Mouse (Mus musculus) cerebellum, adult 2 months (tissue): ENCODE data around the gene Prtg. TPM values are rescaled to one million over a fixed set of nuclear protein-coding genes. Genes with fewer than 3 reads are reported as not detected.

Experiments
- DNase-seq, 2 experiments: peaks; one replicate each; pipeline ENCODE4 v3.0.0; 2021
- H3K27ac ChIP-seq: fragments of 200-500 bp; 2 replicates; pipeline ENCODE4 v1.5.1; 2012; ENCODE audit warnings: low read length, control low read depth, inconsistent platforms; ENCODE audit not compliant: insufficient read depth
- H3K27me3 ChIP-seq: fragments of 200-500 bp; 2 replicates; pipeline ENCODE4 v1.6.1; 2012; ENCODE audit warnings: inconsistent platforms, mild to moderate bottlenecking, low read length, moderate library complexity; ENCODE audit not compliant: control insufficient read depth, insufficient read depth
- H3K4me1 ChIP-seq: fragments of 200-500 bp; 2 replicates; pipeline ENCODE4 v1.6.1; 2011; ENCODE audit warnings: low read length; ENCODE audit not compliant: control insufficient read depth, insufficient read depth
- H3K4me3 ChIP-seq: fragments of 200-500 bp; replicated peaks from 2 replicates; pipeline ENCODE3; 2011; ENCODE audit warnings: mild to moderate bottlenecking, low read depth, low read length, control low read depth; ENCODE audit not compliant: insufficient read depth
- CTCF ChIP-seq: fragments of 200-500 bp; IDR thresholded peaks from 2 replicates; pipeline ENCODE4 v1.5.1; 2011; ENCODE audit warnings: low read depth, mild to moderate bottlenecking, control low read depth, low read length, moderate library complexity, borderline replicate concordance; ENCODE audit not compliant: insufficient read depth
- POLR2A ChIP-seq: fragments of 200-500 bp; IDR thresholded peaks from 2 replicates; pipeline ENCODE4 v1.6.1; 2011; ENCODE audit warnings: low read length, control low read depth, borderline replicate concordance; ENCODE audit not compliant: insufficient read depth
- WGBS: fragments of 180-500 bp; shearing (Covaris S2); methylation state at CpG from one replicate; pipeline ENCODE4 v1.1.7; 2018; 5-methylcytosine and 5-hydroxymethylcytosine counted together
- polyA plus RNA-seq: library from polyadenylated mRNA; depleted of rRNA; stranded (reverse); fragments of >200 nt; gene quantifications from 2 replicates; pipeline ENCODE4 v1.2.3, GENCODE M21; 2012

The Prtg gene
- polyA plus RNA-seq, 1 experiment: 0.57 TPM

DNA sequence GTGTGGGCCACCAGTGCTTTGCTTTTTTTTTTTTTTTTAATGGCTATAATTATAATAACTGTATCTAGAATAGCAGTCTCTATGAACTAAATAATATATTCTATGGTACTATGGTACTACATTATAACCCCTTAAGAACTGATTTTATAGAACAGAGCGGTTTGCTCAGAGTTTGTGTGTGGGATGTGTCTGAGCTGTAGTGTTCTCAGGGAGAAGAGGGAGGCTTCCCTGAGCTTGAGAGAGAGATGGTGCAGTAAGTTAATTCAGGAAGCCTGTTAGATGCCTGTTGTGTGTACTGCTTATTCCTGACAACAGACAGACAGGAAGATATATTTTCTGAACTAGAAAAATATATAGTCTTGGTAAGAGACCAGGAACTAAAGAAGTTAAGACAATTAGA, 28.3 kb downstream of the Prtg start:
- 95% methylated on average over 1 of the region's 1 CpGs for WGBS
- Histone ChIP-seq H3K4me3 (no peak overlapping the region), H3K27me3 (no peaks in the 10 kb centered on the region), H3K27ac (no peak overlapping the region), H3K4me1 (no peaks in the 10 kb centered on the region)
- no peak for DNase-seq
- no peak for TF ChIP-seq POLR2A
- no peak for TF ChIP-seq CTCF

DNA sequence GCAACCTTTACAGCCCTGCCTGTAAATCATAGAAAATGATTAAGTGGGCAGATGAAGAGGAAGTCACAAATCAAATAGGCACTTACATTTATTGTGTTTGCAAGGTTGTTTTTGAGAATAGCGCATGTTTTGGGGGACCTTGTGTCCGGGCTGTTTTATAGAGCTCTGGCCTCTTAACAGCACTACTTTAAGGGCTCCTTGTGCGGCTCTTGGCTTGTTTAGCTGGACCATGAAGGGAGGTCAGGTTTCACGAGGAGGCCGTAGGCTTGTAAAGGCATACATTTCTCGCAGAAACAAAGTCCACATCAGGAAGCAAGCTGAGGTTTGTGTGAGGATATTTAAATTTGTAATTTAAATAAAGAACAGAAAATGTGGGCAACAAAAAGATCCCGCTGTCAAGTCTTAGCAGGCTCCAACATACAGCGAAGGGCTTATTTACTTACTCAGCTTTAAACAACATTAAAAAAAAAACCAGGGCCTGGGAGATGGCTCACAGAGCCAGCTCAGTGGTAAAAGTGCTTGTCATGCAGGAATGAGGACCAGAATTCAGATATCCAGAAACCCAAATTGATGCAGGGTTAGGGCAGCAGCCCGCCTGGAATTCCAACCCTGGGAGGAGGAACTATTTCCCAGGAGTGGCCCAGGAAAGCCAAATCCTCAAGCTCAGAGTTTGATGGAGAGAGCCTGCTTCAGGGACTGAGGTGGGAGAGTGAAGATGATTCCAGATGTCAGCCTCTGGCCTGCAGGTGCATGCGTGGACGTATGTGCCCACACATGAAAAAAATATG, 30.2 kb downstream of the Prtg start:
- TF ChIP-seq CTCF (no peak), POLR2A (no peak)
- Histone ChIP-seq H3K27me3 (no peaks in the 10 kb centered on the region), H3K27ac (no peak overlapping the region), H3K4me3 (no peak overlapping the region), H3K4me1 (no peaks in the 10 kb centered on the region)
- WGBS: 86% methylated on average over 11 of the region's 11 CpGs
- DNase-seq: no peak

DNA sequence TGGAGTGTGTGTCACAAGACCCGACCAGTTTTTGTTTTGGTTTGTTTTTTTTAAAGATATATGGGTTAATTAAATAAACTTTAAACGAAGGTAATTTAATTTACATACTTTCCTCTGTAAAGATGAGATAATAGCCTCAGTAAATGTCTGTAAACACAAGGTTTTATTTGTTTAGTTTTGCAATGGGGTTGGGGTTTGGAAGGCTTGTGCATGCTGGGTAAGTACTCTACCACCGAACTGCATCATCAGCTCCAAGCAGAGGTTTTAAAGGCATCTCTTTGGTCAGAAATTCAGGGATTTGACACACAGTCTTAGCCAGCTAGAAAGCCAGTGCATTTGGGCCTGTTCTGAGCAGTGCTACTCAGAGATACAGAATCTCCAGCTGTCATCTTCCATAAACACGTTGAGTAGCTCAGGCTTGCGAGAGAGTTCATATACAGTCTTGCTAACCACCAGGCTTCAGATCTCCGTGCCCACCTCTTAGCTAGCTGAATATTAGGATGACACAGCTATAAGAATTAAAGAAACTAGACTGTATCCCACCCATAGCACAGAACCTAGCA, 31.0 kb downstream of the Prtg start:
- no peak for DNase-seq
- Histone ChIP-seq H3K27ac (no peak overlapping the region), H3K4me1 (no peaks in the 10 kb centered on the region), H3K27me3 (no peaks in the 10 kb centered on the region), H3K4me3 (no peak overlapping the region)
- TF ChIP-seq POLR2A (no peak), CTCF (no peak)
- WGBS: 84% methylated on average over 6 of the region's 6 CpGs

DNA sequence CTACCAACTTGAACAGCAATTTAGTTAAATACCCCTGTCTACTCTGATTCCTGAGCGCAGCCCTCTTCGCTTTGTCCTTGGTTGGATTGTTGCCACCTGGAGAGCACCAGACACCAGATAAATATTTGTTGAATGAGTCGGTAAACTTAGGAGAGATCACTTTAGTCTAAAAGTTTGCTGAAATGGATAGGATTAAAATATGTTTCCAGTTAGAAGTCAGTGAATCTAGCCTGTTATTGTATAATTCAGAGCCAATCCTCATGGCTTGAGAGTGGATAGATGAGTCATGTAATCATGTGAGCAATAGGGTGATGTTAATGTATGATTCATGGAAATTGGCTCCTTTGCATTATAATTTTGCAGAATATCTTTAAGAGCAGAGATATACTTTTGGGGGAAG, 31.6 kb downstream of the Prtg start:
- no peak for TF ChIP-seq CTCF
- no peak for TF ChIP-seq POLR2A
- Histone ChIP-seq H3K27ac (no peak overlapping the region), H3K4me1 (no peaks in the 10 kb centered on the region), H3K4me3 (no peak overlapping the region), H3K27me3 (no peaks in the 10 kb centered on the region)
- no peak for DNase-seq
- 71% methylated on average over 3 of the region's 3 CpGs for WGBS

DNA sequence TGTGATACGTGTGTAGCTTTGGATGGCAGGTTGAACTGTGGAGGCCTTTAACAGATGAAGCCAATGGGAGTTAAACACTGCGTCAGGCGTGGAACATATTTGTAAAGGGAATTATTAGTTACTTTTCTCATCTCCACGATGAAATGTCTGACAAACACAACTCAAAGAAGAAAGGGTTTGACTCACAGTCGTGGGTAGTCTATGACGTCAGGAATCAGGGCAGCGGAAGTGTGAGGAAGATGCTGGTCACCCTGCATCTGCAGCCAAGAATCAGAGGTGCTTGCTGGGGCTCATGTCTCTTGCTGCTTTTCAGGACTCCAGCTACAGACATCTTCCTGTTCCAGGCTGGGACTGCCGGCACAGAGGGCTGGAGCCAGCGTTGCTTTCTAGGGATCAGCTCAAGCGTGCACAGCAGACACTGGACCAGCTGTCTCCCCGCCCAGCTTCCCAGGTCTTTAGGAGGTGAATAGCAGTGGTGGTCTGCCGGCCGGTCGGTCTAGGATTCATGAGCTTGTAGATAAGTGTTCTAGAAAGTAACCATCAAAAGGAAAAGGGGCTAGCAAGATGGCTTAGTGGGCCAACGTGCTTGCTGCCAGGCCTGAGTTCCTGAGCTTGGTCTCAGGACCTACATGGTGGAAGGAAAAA, 32.8 kb downstream of the Prtg start:
- no peak overlapping the region for H3K27ac ChIP-seq
- no peaks in the 10 kb centered on the region for H3K27me3 ChIP-seq
- H3K4me1 ChIP-seq: no peaks in the 10 kb centered on the region
- 51% methylated on average over 15 of the region's 15 CpGs for WGBS
- DNase-seq: no peak
- no peak overlapping the region for H3K4me3 ChIP-seq
- TF ChIP-seq CTCF (no peak), POLR2A (no peak)

DNA sequence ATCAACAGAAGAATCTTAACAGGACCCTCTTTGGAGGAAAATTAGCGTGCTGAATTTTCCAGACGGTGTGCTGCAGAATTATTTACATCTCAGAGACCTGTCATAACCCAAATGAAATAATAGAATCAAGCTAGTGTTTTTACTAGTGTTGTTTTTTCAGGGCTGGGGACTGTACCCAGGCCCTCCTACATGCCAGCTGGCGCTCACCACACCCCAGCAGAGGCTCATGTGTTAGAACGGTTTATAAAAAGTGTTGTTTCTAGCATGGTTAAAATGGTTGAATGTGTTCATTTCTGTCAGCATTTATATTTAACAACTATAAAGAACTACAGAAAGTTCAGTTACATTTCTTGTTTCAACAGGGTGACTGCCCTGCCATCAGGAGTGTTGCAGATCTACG, 37.8 kb downstream of the Prtg start:
- H3K4me1 ChIP-seq: no peaks in the 10 kb centered on the region
- no peak for TF ChIP-seq POLR2A
- no peak overlapping the region for H3K27ac ChIP-seq
- H3K4me3 ChIP-seq: no peak overlapping the region
- WGBS: 87% methylated on average over 5 of the region's 5 CpGs
- DNase-seq: no peak
- no peaks in the 10 kb centered on the region for H3K27me3 ChIP-seq

DNA sequence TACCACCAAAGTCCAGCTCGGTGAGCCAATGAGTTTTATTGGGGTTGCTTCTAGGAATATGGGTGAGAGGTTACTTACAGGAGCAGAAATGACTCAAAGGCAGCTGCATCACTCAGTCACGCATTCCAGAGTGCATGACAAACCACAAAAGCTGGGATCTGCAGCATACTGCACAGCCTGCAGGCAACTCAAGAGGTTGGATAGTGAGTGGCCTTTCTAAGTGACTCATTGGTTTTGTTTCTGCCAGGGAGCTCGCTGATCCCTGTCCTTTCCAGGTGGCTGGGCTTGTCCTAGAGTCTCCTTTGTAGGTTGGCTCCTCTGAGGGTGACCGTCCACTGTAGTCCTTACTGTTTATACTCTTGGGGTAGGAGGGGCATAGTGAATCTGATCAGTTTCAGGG, 39.5 kb downstream of the Prtg start:
- DNase-seq: no peak
- TF ChIP-seq POLR2A (no peak), CTCF (no peak)
- H3K27ac ChIP-seq: no peak overlapping the region
- H3K27me3 ChIP-seq: no peaks in the 10 kb centered on the region
- no peak overlapping the region for H3K4me3 ChIP-seq
- WGBS: 85% methylated on average over 4 of the region's 4 CpGs
- H3K4me1 ChIP-seq: no peaks in the 10 kb centered on the region

DNA sequence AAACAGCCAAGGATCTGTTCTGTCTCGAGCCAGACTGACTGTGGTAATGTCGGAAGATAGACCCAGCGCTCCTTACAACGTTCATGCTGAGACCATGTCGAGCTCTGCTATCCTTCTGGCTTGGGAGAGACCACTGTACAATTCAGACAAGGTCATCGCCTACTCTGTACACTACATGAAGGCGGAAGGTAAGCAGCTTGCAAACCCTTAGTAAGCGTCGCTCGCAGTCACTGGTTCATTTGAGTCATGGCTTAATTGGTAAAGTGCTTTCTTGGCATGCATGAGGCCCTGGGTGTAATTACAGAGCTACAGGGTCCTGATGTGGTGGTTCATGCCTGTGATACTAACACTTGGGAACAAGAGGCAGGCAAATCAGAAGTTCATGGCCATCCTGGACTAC, 44.9 kb downstream of the Prtg start:
- no peak for TF ChIP-seq CTCF
- no peak for TF ChIP-seq POLR2A
- Histone ChIP-seq H3K4me1 (no peaks in the 10 kb centered on the region), H3K4me3 (no peak overlapping the region), H3K27ac (no peak overlapping the region), H3K27me3 (no peaks in the 10 kb centered on the region)
- WGBS: 92% methylated on average over 10 of the region's 10 CpGs
- no peak for DNase-seq
